Mouse (Mus musculus) kidney, postnatal 25 days (tissue): ENCODE measurements around the gene Vopp1.

Experiments used
- DNase-seq, 2 experiments: peaks; one replicate each; pipeline ENCODE4 v3.0.0; 2021; ENCODE audit warnings: mixed read lengths in 2 of 2

Gene Vopp1

DNA sequence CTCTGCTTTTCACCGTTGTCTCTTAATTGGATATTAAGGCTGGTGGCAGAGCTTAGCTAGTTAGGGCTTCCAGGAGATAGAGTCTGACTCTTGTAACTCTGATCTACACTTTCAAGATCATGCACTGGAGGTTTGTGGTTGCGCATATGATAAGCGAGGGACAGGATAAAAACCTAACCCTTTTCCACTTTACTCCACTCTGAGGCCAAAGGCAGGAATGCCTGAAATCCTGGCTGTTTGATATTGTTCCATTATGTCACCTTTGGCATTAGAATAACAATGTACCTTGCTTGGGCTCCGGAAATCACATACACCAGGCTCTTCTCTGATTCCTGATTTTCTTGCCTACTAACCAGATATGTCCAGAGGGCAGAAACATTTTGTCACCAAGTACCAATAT lies 123.3 kb downstream of the Vopp1 start:
- no peak for DNase-seq

DNA sequence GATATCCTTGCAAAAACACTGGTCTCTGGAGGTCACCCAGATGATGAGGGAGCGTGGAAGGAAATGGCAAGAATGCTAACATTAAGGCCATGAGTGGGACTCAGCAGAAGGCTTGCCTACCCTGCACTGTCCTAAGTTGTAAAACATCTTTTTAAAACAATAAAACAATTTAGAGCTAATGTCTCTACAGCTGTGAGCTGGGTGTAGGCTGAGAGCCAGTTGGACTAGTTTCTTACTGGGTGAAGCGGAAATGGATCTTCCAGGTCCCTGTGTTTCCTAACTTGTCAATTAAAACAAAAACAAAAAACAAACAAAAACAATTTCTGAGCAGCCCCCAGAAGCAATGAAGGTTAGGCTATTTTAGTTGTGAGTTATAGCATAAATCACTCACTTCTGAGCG lies 131.8 kb downstream of the Vopp1 start:
- DNase-seq: no peak

DNA sequence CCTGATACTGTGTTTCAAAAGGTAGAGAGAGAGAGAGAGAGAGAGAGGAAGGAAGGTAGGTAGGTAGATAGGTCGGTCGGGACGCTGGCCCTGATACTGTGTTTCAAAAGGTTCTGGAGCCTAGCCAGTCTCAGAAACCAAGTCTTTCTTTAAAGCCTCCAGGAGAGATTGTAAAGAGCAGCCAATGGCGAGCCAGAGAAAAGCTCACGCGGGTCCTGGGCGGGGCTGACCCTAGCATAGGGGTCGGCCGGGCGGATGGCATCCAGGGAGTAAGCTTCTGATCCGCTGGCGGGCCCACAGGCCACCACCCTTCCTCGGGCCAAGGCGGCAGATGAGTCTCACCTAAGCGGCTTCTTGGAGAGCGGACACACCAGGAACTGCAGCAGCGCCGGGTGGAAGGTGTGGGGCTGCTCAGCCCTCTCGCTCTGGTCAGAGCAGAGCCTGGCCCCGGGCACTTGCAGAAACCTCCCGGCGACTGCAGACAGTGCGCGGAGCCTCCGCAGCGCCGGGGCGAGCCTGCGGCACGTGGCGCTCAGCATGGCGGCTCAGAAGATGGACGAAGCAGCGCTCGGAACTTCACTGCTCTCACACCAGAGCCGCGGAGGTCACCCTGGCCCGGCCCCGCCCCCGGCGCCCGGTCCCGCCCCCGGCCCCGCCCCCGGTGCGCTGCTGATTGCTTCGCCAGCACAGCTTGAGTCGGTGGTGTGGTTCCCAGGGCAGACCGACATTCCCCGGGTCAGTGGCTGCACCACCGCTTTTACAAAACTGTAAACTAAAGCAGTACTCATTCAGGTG lies 133.3 kb downstream of the Vopp1 start, which contains the start of gene Pyurf:
Pyurf (minus strand) TSS at position 612 of the 795 bp plus-strand sequence.
- DNase-seq: peak; percentile 91 to 96

DNA sequence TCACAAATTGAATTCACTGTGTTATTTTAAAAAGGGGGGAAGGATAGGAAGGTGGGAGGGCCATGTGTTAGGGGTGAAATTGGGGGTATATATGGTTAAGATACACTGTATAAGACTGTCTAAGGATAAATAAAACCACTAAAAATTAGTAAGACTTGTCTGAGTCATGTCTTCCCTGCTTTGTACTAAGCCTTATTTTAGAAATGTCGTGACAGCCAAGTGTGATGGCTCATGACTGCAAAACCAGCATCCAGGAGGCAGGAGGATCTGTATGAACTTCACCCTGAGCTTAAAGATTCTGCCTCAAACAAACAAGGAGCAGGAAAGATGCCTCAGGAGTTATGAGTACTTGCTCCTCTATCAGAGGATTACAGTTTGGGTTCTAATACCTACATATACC lies 140.8 kb downstream of the Vopp1 start:
- DNase-seq: no peak
